Mouse (Mus musculus): Measurements from ENCODE around the gene Kmt2d. TPM values are rescaled to one million over a fixed set of nuclear protein-coding genes. Genes with fewer than 3 reads are reported as not detected.
"Not testable (repeated sequence)": the region's sequence is repeated elsewhere in the genome, so short reads cannot be mapped to it uniquely, and the experiment has no call there.

Kmt2d gene
- polyA plus RNA-seq, 1 experiment from 2014 or later, result 12.4 TPM

GRCm38 (mm10) chr15:98818171-98818570 is 52.8 kb downstream of the Kmt2d start:
- no peak for ATAC-seq (ENCODE audit: low FRiP score, low TSS enrichment)
- H3K4me3 ChIP-seq (ENCODE audit: low read length), result no peak overlapping the region
- no peaks in the 10 kb centered on the region for H3K27me3 ChIP-seq (ENCODE audit: insufficient read depth, low read length)
- peaks cover 44% of the 10 kb centered on the region for H3K36me3 ChIP-seq (ENCODE audit: insufficient read depth, low read length)
- no peak overlapping the region for H3K4me2 ChIP-seq (replicated peaks; ENCODE audit: low read depth, low read length)
- WGBS, result 93% methylated on average over 7 of the region's 7 CpGs
- H3K4me1 ChIP-seq (ENCODE audit: insufficient read depth, low read length), result no peaks in the 10 kb centered on the region
- H3K27ac ChIP-seq (ENCODE audit: low read length), result no peak overlapping the region
- no peak overlapping the region for H3K9ac ChIP-seq (replicated peaks; ENCODE audit: low read length)
- no peaks in the 10 kb centered on the region for H3K9me3 ChIP-seq (ENCODE audit: low read length)

- 78% methylated on average over 20 of the region's 20 CpGs for WGBS
- H3K4me2 ChIP-seq (replicated peaks; ENCODE audit: low read depth, low read length), result no peak overlapping the region
- H3K4me3 ChIP-seq (ENCODE audit: low read length), result no peak overlapping the region
- peaks cover 10% of the 10 kb centered on the region for H3K4me1 ChIP-seq (ENCODE audit: insufficient read depth, low read length)
- H3K9ac ChIP-seq (replicated peaks; ENCODE audit: low read length), result no peak overlapping the region
- H3K27me3 ChIP-seq (ENCODE audit: insufficient read depth, low read length), result peaks cover 22% of the 10 kb centered on the region
- H3K9me3 ChIP-seq (ENCODE audit: low read length), result no peaks in the 10 kb centered on the region
- ATAC-seq (ENCODE audit: low FRiP score, low TSS enrichment), result no peak
- H3K36me3 ChIP-seq (ENCODE audit: insufficient read depth, low read length), result peaks cover 39% of the 10 kb centered on the region
- H3K27ac ChIP-seq (ENCODE audit: low read length), result no peak overlapping the region
Observed at GRCm38 (mm10) chr15:98812741-98813424, 58.1 kb downstream of the Kmt2d start.

- peaks cover 34% of the 10 kb centered on the region for H3K4me1 ChIP-seq (ENCODE audit: insufficient read depth, low read length)
- peaks cover 24% of the 10 kb centered on the region for H3K36me3 ChIP-seq (ENCODE audit: insufficient read depth, low read length)
- H3K4me2 ChIP-seq (replicated peaks; ENCODE audit: low read depth, low read length); ATAC-seq (ENCODE audit: low FRiP score, low TSS enrichment); H3K27ac ChIP-seq (ENCODE audit: low read length); H3K9ac ChIP-seq (replicated peaks; ENCODE audit: low read length); H3K9me3 ChIP-seq (ENCODE audit: low read length); H3K4me3 ChIP-seq (ENCODE audit: low read length): not testable (repeated sequence)
- 68% methylated on average over 6 of the region's 6 CpGs for WGBS
- H3K27me3 ChIP-seq (ENCODE audit: insufficient read depth, low read length), result peaks cover 49% of the 10 kb centered on the region
Observed at GRCm38 (mm10) chr15:98810212-98810611, 60.8 kb downstream of the Kmt2d start.

- 38% methylated on average over 3 of the region's 3 CpGs for whole genome bisulfite sequencing
- H3K27ac ChIP-seq (ENCODE audit: low read length), result no peak within 1 kb of the TSS
- H3K4me3 ChIP-seq (ENCODE audit: low read length), result peak within 1 kb of the TSS; percentile 48
- peaks cover 57% of the 10 kb centered on the region for H3K27me3 ChIP-seq (ENCODE audit: insufficient read depth, low read length)
- H3K9ac ChIP-seq (replicated peaks; ENCODE audit: low read length), result peak within 1 kb of the TSS; percentile 45; the same call in 1 of the 2 replicates
- peaks cover 34% of the 10 kb centered on the region for H3K4me1 ChIP-seq (ENCODE audit: insufficient read depth, low read length)
- H3K36me3 ChIP-seq (ENCODE audit: insufficient read depth, low read length), result peaks cover 24% of the 10 kb centered on the region
- H3K9me3 ChIP-seq (ENCODE audit: low read length), result no peaks in the 10 kb centered on the region
- no peak for ATAC-seq (ENCODE audit: low FRiP score, low TSS enrichment)
- peak within 1 kb of the TSS; percentile 86 for H3K4me2 ChIP-seq (replicated peaks; ENCODE audit: low read depth, low read length)
Observed at GRCm38 (mm10) chr15:98809390-98809789, 61.6 kb downstream of the Kmt2d start, which contains the start of gene Ddn. Ddn (minus strand) TSS chr15:98809490.

- Histone ChIP-seq H3K9ac (replicated peaks; ENCODE audit: low read length) (peak overlapping the region; percentile 45; the same call in 1 of the 2 replicates), H3K36me3 (ENCODE audit: insufficient read depth, low read length) (peaks cover 18% of the 10 kb centered on the region), H3K27ac (ENCODE audit: low read length) (no peak overlapping the region), H3K4me1 (ENCODE audit: insufficient read depth, low read length) (peaks cover 34% of the 10 kb centered on the region), H3K9me3 (ENCODE audit: low read length) (no peaks in the 10 kb centered on the region), H3K4me3 (ENCODE audit: low read length) (peak overlapping the region; percentile 48), H3K4me2 (replicated peaks; ENCODE audit: low read depth, low read length) (no peak overlapping the region), H3K27me3 (ENCODE audit: insufficient read depth, low read length) (peaks cover 64% of the 10 kb centered on the region)
- WGBS, result 7% methylated on average over 6 of the region's 6 CpGs
- no peak for ATAC-seq (ENCODE audit: low FRiP score, low TSS enrichment)
Observed at GRCm38 (mm10) chr15:98808651-98809134, 62.3 kb downstream of the Kmt2d start.

- H3K4me3 ChIP-seq (ENCODE audit: low read length), result peak overlapping the region; percentile 48
- ATAC-seq (ENCODE audit: low FRiP score, low TSS enrichment), result no peak
- peaks cover 36% of the 10 kb centered on the region for H3K4me1 ChIP-seq (ENCODE audit: insufficient read depth, low read length)
Observed at GRCm38 (mm10) chr15:98807895-98808650, 62.9 kb downstream of the Kmt2d start.

DNA sequence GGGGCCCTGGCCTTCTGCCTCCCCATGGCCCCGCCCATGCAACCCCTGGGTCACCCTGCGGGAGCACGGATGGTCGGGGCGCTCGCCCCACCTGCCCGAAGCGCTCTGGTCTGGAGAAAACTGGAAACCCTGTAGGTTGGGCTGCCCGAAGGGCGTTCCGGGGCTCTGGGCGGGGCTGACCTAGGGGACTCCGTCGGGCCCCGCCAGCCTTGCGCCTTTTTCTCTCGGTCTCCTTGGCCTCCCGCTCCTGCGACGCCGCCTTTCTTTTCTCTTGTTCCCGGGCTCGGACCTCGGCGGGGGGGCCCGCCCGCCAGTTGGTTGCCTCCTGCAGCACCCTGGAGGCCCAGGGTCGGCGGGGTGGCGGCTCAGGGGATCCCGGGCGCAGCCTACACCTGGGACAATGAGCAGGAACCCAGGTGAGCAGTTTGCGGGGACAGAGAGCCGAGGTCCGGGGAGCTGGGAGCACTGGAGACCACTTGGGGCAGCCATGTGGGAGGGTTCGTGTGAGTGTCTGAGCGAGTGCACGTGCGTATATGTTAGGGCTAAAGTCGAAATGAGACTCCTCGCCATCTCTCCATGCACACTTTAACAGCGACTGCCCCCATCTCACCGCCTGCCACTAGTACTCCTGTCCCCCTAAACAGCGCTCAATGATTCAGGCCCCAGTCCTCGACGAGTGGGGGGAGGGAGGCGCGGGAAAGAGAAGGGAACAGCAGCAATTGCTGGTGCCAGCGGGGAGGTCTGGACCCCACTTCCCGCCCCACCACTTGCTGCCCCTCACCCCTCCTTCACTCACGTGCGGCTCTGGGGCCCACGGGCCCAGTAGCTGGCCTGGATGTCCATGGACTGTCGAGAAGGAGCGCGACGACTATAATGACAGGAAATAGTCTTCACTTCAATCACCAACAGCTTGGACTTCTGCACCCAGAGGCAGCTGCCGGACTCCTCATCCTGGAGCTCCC is 63.9 kb downstream of the Kmt2d start:
- 1% methylated on average over 58 of the region's 58 CpGs for WGBS

More at GRCm38 (mm10) chr15:98807895-98808650, 62.9 kb downstream of the Kmt2d start:
- Histone ChIP-seq H3K27ac (ENCODE audit: low read length) (no peak overlapping the region), H3K36me3 (ENCODE audit: insufficient read depth, low read length) (peaks cover 12% of the 10 kb centered on the region), H3K9me3 (ENCODE audit: low read length) (no peaks in the 10 kb centered on the region), H3K27me3 (ENCODE audit: insufficient read depth, low read length) (peaks cover 70% of the 10 kb centered on the region), H3K9ac (replicated peaks; ENCODE audit: low read length) (peak overlapping the region; percentile 45), H3K4me2 (replicated peaks; ENCODE audit: low read depth, low read length) (peak overlapping the region; percentile 86)
- WGBS, result under 1% methylated on average over 34 of the region's 34 CpGs

DNA sequence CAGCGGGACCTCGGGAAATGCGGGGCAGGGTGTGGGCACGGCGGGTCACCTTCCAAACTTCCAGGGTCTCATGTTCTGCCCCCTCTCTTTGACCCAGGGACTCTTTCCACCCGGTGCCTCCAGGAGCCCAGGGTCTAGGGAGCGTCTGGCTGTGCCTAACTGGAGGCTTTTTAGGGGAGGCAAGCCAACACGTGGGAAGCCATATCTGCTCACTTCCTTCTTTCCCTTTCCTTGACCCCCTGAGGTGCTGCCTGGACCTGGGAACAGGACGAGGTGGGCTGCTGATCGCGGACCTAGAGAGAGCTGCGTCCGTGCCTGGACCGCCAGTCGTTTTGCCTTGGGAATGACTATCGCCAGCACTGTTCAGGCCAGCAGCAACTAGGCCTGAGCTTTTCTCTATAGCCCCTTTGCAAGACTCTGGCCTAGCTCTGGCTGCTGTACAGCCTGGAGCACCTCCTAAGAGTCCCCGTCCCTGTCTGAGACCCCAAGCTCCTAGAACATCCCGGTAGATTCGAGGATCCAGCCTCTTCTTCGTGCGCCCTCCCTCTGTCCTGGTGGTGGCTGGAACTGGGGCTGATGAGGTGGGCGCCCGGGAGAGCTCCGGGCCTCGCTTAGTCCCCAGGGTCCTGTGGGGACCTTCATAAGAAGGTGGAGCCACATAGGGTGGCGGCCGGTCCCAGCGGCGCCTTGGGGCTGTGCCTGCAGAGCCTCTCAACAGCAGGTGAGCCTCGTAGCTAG is 64.8 kb downstream of the Kmt2d start:
- Histone ChIP-seq H3K27ac (ENCODE audit: low read length) (no peak overlapping the region), H3K4me2 (replicated peaks; ENCODE audit: low read depth, low read length) (peak overlapping the region; percentile 86), H3K36me3 (ENCODE audit: insufficient read depth, low read length) (peaks cover 2% of the 10 kb centered on the region; the same call in 1 of the 2 replicates), H3K27me3 (ENCODE audit: insufficient read depth, low read length) (peaks cover 87% of the 10 kb centered on the region), H3K9me3 (ENCODE audit: low read length) (no peaks in the 10 kb centered on the region), H3K4me1 (ENCODE audit: insufficient read depth, low read length) (peaks cover 36% of the 10 kb centered on the region), H3K9ac (replicated peaks; ENCODE audit: low read length) (no peak overlapping the region), H3K4me3 (ENCODE audit: low read length) (peak overlapping the region; percentile 55)
- WGBS, result 8% methylated on average over 30 of the region's 30 CpGs
- no peak for ATAC-seq (ENCODE audit: low FRiP score, low TSS enrichment)

More for the DNA sequence above, 63.9 kb downstream of the Kmt2d start:
- Histone ChIP-seq H3K4me2 (replicated peaks; ENCODE audit: low read depth, low read length) (peak overlapping the region; percentile 86), H3K9me3 (ENCODE audit: low read length) (no peaks in the 10 kb centered on the region), H3K4me1 (ENCODE audit: insufficient read depth, low read length) (peaks cover 36% of the 10 kb centered on the region), H3K27me3 (ENCODE audit: insufficient read depth, low read length) (peaks cover 80% of the 10 kb centered on the region), H3K9ac (replicated peaks; ENCODE audit: low read length) (peak overlapping the region; percentile 45; the same call in 1 of the 2 replicates), H3K4me3 (ENCODE audit: low read length) (peak overlapping the region; percentile 48), H3K36me3 (ENCODE audit: insufficient read depth, low read length) (peaks cover 6% of the 10 kb centered on the region; the same call in 1 of the 2 replicates), H3K27ac (ENCODE audit: low read length) (no peak overlapping the region)
- no peak for ATAC-seq (ENCODE audit: low FRiP score, low TSS enrichment)

All from kidney, embryonic 16.5 days (tissue).